Mouse (Mus musculus) E14TG2a.4 (cell line): ENCODE data around the gene Ric8a.

Experiments used
- H3K27me3 ChIP-seq: 2 replicates; pipeline ENCODE4 v1.6.1; 2014; ENCODE audit warnings: low read length, control low read depth; ENCODE audit not compliant: insufficient read depth
- H3K36me3 ChIP-seq: 2 replicates; pipeline ENCODE4 v1.6.1; 2014; ENCODE audit warnings: low read length, control low read depth; ENCODE audit not compliant: insufficient read depth
- H3K4me1 ChIP-seq: replicated peaks from 2 replicates; pipeline ENCODE4 v1.6.1; 2014; ENCODE audit warnings: low read depth, low read length, control low read depth
- H3K4me3 ChIP-seq: replicated peaks from 2 replicates; pipeline ENCODE4 v1.5.1; 2014; ENCODE audit warnings: mild to moderate bottlenecking, low read length
- H3K9me3 ChIP-seq: 2 replicates; pipeline ENCODE4 v1.6.1; 2014; ENCODE audit warnings: low read length, control low read depth
- CTCF ChIP-seq: conservative IDR thresholded peaks from 2 replicates; pipeline ENCODE4 v1.5.1; 2014; ENCODE audit warnings: low read length
- NANOG ChIP-seq: IDR thresholded peaks from 2 replicates; pipeline ENCODE4 v1.6.1; 2014; ENCODE audit warnings: borderline replicate concordance, low read length, mixed read lengths
- POU5F1 ChIP-seq: IDR thresholded peaks from 2 replicates; pipeline ENCODE4 v1.6.1; 2014; ENCODE audit warnings: low read length, borderline replicate concordance

The Ric8a gene

GRCm38 (mm10) chr7:140894031-140894430, 37.3 kb downstream of the Ric8a start:
- TF ChIP-seq POU5F1 (no peak), NANOG (no peak), CTCF (no peak)

GRCm38 (mm10) chr7:140894611-140895010, 37.9 kb downstream of the Ric8a start:
- no peak for TF ChIP-seq NANOG
- no peak for TF ChIP-seq CTCF
- TF ChIP-seq POU5F1, result no peak
- H3K27me3 ChIP-seq, result no peaks in the 10 kb centered on the region
- H3K9me3 ChIP-seq, result no peaks in the 10 kb centered on the region
- peaks cover 87% of the 10 kb centered on the region for H3K36me3 ChIP-seq
- H3K4me3 ChIP-seq, result no peak overlapping the region
- H3K4me1 ChIP-seq, result peaks cover 31% of the 10 kb centered on the region

More at GRCm38 (mm10) chr7:140894031-140894430, 37.3 kb downstream of the Ric8a start:
- peaks cover 25% of the 10 kb centered on the region for H3K4me1 ChIP-seq
- H3K4me3 ChIP-seq, result no peak overlapping the region
- peaks cover 87% of the 10 kb centered on the region for H3K36me3 ChIP-seq
- no peaks in the 10 kb centered on the region for H3K9me3 ChIP-seq
- H3K27me3 ChIP-seq, result no peaks in the 10 kb centered on the region

GRCm38 (mm10) chr7:140897863-140898262, 41.1 kb downstream of the Ric8a start:
- TF ChIP-seq POU5F1 (no peak), NANOG (no peak), CTCF (no peak)

GRCm38 (mm10) chr7:140899121-140899520, 42.4 kb downstream of the Ric8a start:
- no peaks in the 10 kb centered on the region for H3K27me3 ChIP-seq
- H3K4me1 ChIP-seq, result peaks cover 60% of the 10 kb centered on the region
- H3K4me3 ChIP-seq, result no peak overlapping the region
- TF ChIP-seq CTCF (no peak), NANOG (no peak), POU5F1 (no peak)
- no peaks in the 10 kb centered on the region for H3K9me3 ChIP-seq
- peaks cover 52% of the 10 kb centered on the region for H3K36me3 ChIP-seq

More at GRCm38 (mm10) chr7:140897863-140898262, 41.1 kb downstream of the Ric8a start:
- H3K4me3 ChIP-seq, result no peak overlapping the region
- H3K4me1 ChIP-seq, result peaks cover 48% of the 10 kb centered on the region
- H3K27me3 ChIP-seq, result no peaks in the 10 kb centered on the region
- H3K36me3 ChIP-seq, result peaks cover 63% of the 10 kb centered on the region
- H3K9me3 ChIP-seq, result no peaks in the 10 kb centered on the region

GRCm38 (mm10) chr7:140900220-140900619, 43.5 kb downstream of the Ric8a start, which contains the start of gene Cox8b:
Gene Cox8b, minus strand, starts transcription at chr7:140900446.
- Histone ChIP-seq H3K9me3 (no peaks in the 10 kb centered on the region), H3K36me3 (peaks cover 42% of the 10 kb centered on the region), H3K4me1 (peaks cover 69% of the 10 kb centered on the region), H3K27me3 (no peaks in the 10 kb centered on the region), H3K4me3 (0 out of 2 replicates have a peak within 1 kb of the TSS, but pooled peaks have one; percentile 32)
- TF ChIP-seq POU5F1, result no peak
- TF ChIP-seq NANOG, result no peak
- no peak for TF ChIP-seq CTCF

- Histone ChIP-seq H3K9me3 (no peaks in the 10 kb centered on the region), H3K27me3 (no peaks in the 10 kb centered on the region), H3K4me1 (peaks cover 84% of the 10 kb centered on the region), H3K36me3 (peaks cover 24% of the 10 kb centered on the region), H3K4me3 (no peak overlapping the region)
- TF ChIP-seq CTCF (no peak), NANOG (no peak), POU5F1 (no peak)
Observed at GRCm38 (mm10) chr7:140902036-140902875, 45.5 kb downstream of the Ric8a start.

- Histone ChIP-seq H3K36me3 (peaks cover 14% of the 10 kb centered on the region), H3K9me3 (no peaks in the 10 kb centered on the region), H3K4me3 (0 out of 2 replicates have a peak overlapping the region, but pooled peaks have one; percentile 1), H3K27me3 (no peaks in the 10 kb centered on the region), H3K4me1 (peaks cover 86% of the 10 kb centered on the region)
- TF ChIP-seq POU5F1 (no peak), CTCF (peak; percentile 96), NANOG (no peak)
Observed at GRCm38 (mm10) chr7:140903212-140903611, 46.5 kb downstream of the Ric8a start.

- no peak overlapping the region for H3K4me3 ChIP-seq
- H3K4me1 ChIP-seq, result peaks cover 90% of the 10 kb centered on the region
- H3K36me3 ChIP-seq, result no peaks in the 10 kb centered on the region; the same call in 1 of the 2 replicates
- no peak for TF ChIP-seq NANOG
- TF ChIP-seq CTCF, result no peak
- TF ChIP-seq POU5F1, result no peak
- no peaks in the 10 kb centered on the region for H3K9me3 ChIP-seq
- no peaks in the 10 kb centered on the region for H3K27me3 ChIP-seq
Observed at GRCm38 (mm10) chr7:140905642-140906081, 48.9 kb downstream of the Ric8a start.
